Mouse (Mus musculus) megakaryocyte, embryonic 14.5 days (primary cell): ENCODE data around the gene Col18a1. TPM values are rescaled to one million over a fixed set of nuclear protein-coding genes. Genes with fewer than 3 reads are reported as not detected.
"Not testable (repeated sequence)": the region's sequence is repeated elsewhere in the genome, so short reads cannot be mapped to it uniquely, and the experiment has no call there.

Source experiments
- H3K27me3 ChIP-seq: replicated peaks from 2 replicates; pipeline ENCODE3; 2012; ENCODE audit warnings: inconsistent platforms
- H3K36me3 ChIP-seq: replicated peaks from 2 replicates; pipeline ENCODE3; 2012; ENCODE audit warnings: low read length, inconsistent platforms, mixed read lengths
- H3K4me1 ChIP-seq: 2 replicates; pipeline ENCODE4 v1.6.1; 2012; ENCODE audit warnings: inconsistent platforms
- H3K4me3 ChIP-seq: replicated peaks from 2 replicates; pipeline ENCODE3; 2012; ENCODE audit warnings: moderate library complexity, mild to moderate bottlenecking, inconsistent platforms
- H3K9me3 ChIP-seq: 2 replicates; pipeline ENCODE4 v1.6.1; 2012; ENCODE audit warnings: inconsistent platforms
- FLI1 ChIP-seq: IDR thresholded peaks from 2 replicates; pipeline ENCODE4 v1.6.1; 2012; ENCODE audit warnings: low read length, inconsistent platforms, mixed read lengths
- GATA1 ChIP-seq: IDR thresholded peaks from 3 replicates; pipeline ENCODE4 v1.6.1; 2012; ENCODE audit warnings: mixed read lengths, low read length, inconsistent platforms, borderline replicate concordance
- polyA plus RNA-seq: library from polyadenylated mRNA; stranded (reverse); fragments of >175 nt; gene quantifications from 2 replicates; pipeline ENCODE4 v1.2.3, GENCODE M21; 2012; ENCODE audit warnings: low replicate concordance; ENCODE audit not compliant: insufficient read depth

Gene Col18a1
- polyA plus RNA-seq, 1 experiment = 946 TPM

GRCm38 (mm10) chr10:77145946-77146345 is 20.4 kb downstream of the Col18a1 start:
- peaks cover 85% of the 10 kb centered on the region for H3K36me3 ChIP-seq
- no peak overlapping the region for H3K4me3 ChIP-seq
- peaks cover 91% of the 10 kb centered on the region for H3K4me1 ChIP-seq
- H3K9me3 ChIP-seq = peaks cover 7% of the 10 kb centered on the region; the same call in 1 of the 2 replicates
- TF ChIP-seq GATA1 = no peak
- TF ChIP-seq FLI1 = no peak
- no peaks in the 10 kb centered on the region for H3K27me3 ChIP-seq

GRCm38 (mm10) chr10:77144372-77144771 is 22.0 kb downstream of the Col18a1 start:
- Histone ChIP-seq H3K4me1 (peaks cover 93% of the 10 kb centered on the region), H3K4me3 (no peak overlapping the region), H3K27me3 (no peaks in the 10 kb centered on the region), H3K9me3 (peaks cover 7% of the 10 kb centered on the region; the same call in 1 of the 2 replicates), H3K36me3 (peaks cover 89% of the 10 kb centered on the region)
- no peak for TF ChIP-seq FLI1
- TF ChIP-seq GATA1 = no peak

- Histone ChIP-seq H3K9me3 (peaks cover 7% of the 10 kb centered on the region; the same call in 1 of the 2 replicates), H3K4me1 (peaks cover 100% of the 10 kb centered on the region), H3K36me3 (peaks cover 97% of the 10 kb centered on the region), H3K27me3 (no peaks in the 10 kb centered on the region), H3K4me3 (no peak overlapping the region)
- TF ChIP-seq GATA1 = no peak
- TF ChIP-seq FLI1 = no peak
Observed at GRCm38 (mm10) chr10:77142328-77142727, 24.0 kb downstream of the Col18a1 start.

- Histone ChIP-seq H3K4me3 (no peak overlapping the region), H3K36me3 (peaks cover 95% of the 10 kb centered on the region), H3K4me1 (peaks cover 100% of the 10 kb centered on the region), H3K27me3 (no peaks in the 10 kb centered on the region), H3K9me3 (peaks cover 7% of the 10 kb centered on the region; the same call in 1 of the 2 replicates)
- TF ChIP-seq FLI1 (no peak), GATA1 (no peak)
Observed at GRCm38 (mm10) chr10:77138304-77138703, 28.0 kb downstream of the Col18a1 start.

GRCm38 (mm10) chr10:77136205-77136604 is 30.1 kb downstream of the Col18a1 start:
- no peak overlapping the region for H3K4me3 ChIP-seq
- peaks cover 100% of the 10 kb centered on the region for H3K4me1 ChIP-seq
- H3K9me3 ChIP-seq = no peaks in the 10 kb centered on the region
- TF ChIP-seq GATA1 (no peak), FLI1 (no peak)
- H3K27me3 ChIP-seq = no peaks in the 10 kb centered on the region
- peaks cover 95% of the 10 kb centered on the region for H3K36me3 ChIP-seq

- no peaks in the 10 kb centered on the region for H3K27me3 ChIP-seq
- H3K4me3 ChIP-seq = peak overlapping the region; percentile 43
- no peaks in the 10 kb centered on the region for H3K9me3 ChIP-seq
- peaks cover 93% of the 10 kb centered on the region for H3K36me3 ChIP-seq
- no peak for TF ChIP-seq FLI1
- TF ChIP-seq GATA1 = no peak
- peaks cover 100% of the 10 kb centered on the region for H3K4me1 ChIP-seq
Observed at GRCm38 (mm10) chr10:77135274-77135829, 31.0 kb downstream of the Col18a1 start.

- H3K27me3 ChIP-seq, H3K9me3 ChIP-seq: not testable (repeated sequence)
- peaks cover 93% of the 10 kb centered on the region for H3K36me3 ChIP-seq
- peak overlapping the region; percentile 35 for H3K4me3 ChIP-seq
- H3K4me1 ChIP-seq = peaks cover 100% of the 10 kb centered on the region
Observed at GRCm38 (mm10) chr10:77134807-77135152, 31.6 kb downstream of the Col18a1 start.

GRCm38 (mm10) chr10:77133951-77134806 is 32.2 kb downstream of the Col18a1 start:
- Histone ChIP-seq H3K4me1 (peaks cover 97% of the 10 kb centered on the region), H3K36me3 (peaks cover 89% of the 10 kb centered on the region), H3K27me3 (no peaks in the 10 kb centered on the region), H3K4me3 (peak overlapping the region; percentile 35), H3K9me3 (no peaks in the 10 kb centered on the region)
- TF ChIP-seq FLI1 (no peak), GATA1 (no peak)

- Histone ChIP-seq H3K27me3 (no peaks in the 10 kb centered on the region), H3K9me3 (no peaks in the 10 kb centered on the region), H3K4me1 (peaks cover 96% of the 10 kb centered on the region), H3K36me3 (peaks cover 86% of the 10 kb centered on the region), H3K4me3 (no peak overlapping the region)
- TF ChIP-seq FLI1 (no peak), GATA1 (no peak)
Observed at GRCm38 (mm10) chr10:77132118-77132517, 34.2 kb downstream of the Col18a1 start.

GRCm38 (mm10) chr10:77131536-77131935 is 34.8 kb downstream of the Col18a1 start:
- Histone ChIP-seq H3K27me3 (no peaks in the 10 kb centered on the region), H3K4me1 (peaks cover 95% of the 10 kb centered on the region), H3K36me3 (peaks cover 84% of the 10 kb centered on the region)

More at GRCm38 (mm10) chr10:77131536-77131935, 34.8 kb downstream of the Col18a1 start:
- no peaks in the 10 kb centered on the region for H3K9me3 ChIP-seq
- H3K4me3 ChIP-seq = no peak overlapping the region
- TF ChIP-seq GATA1 (no peak), FLI1 (no peak)
